Mouse (Mus musculus) lung, embryonic 16.5 days (tissue): ENCODE results near the gene Amn1. TPM values are rescaled to one million over a fixed set of nuclear protein-coding genes. Genes with fewer than 3 reads are reported as not detected.
A peak's percentile ranks its signal among the peaks of the same experiment; 100 is the strongest.

Source experiments
- ATAC-seq: fragments of 200-750 bp; cut with Nextera tagmentation; 2 replicates; pipeline ENCODE4 v1.8.0; 2017; ENCODE audit warnings: low read depth, mild to moderate bottlenecking, moderate library complexity
- H3K27ac ChIP-seq: fragments of 300-500 bp; sonication (generic); 2 replicates; pipeline ENCODE4 v1.5.1; 2014; ENCODE audit warnings: mild to moderate bottlenecking, control low read depth, low read length
- H3K27me3 ChIP-seq: fragments of 300-500 bp; sonication (generic); 2 replicates; pipeline ENCODE4 v1.6.1; 2014; ENCODE audit warnings: low read depth, low read length, mixed read lengths; ENCODE audit not compliant: control insufficient read depth, insufficient read depth
- H3K36me3 ChIP-seq: fragments of 300-500 bp; sonication (generic); 2 replicates; pipeline ENCODE4 v1.6.1; 2014; ENCODE audit warnings: low read length; ENCODE audit not compliant: control insufficient read depth, insufficient read depth
- H3K4me1 ChIP-seq: fragments of 300-500 bp; sonication (generic); replicated peaks from 2 replicates; pipeline ENCODE4 v1.6.1; 2014; ENCODE audit warnings: low read length, mixed read lengths; ENCODE audit not compliant: control insufficient read depth, insufficient read depth
- H3K4me2 ChIP-seq: fragments of 300-500 bp; sonication (generic); 2 replicates; pipeline ENCODE4 v1.6.1; 2014; ENCODE audit warnings: low read depth, low read length, control low read depth
- H3K4me3 ChIP-seq: fragments of 300-500 bp; sonication (generic); 2 replicates; pipeline ENCODE4 v1.5.1; 2014; ENCODE audit warnings: mild to moderate bottlenecking, low read length, control low read depth
- H3K9ac ChIP-seq: fragments of 300-500 bp; sonication (generic); 2 replicates; pipeline ENCODE4 v1.6.1; 2014; ENCODE audit warnings: low read length, control low read depth
- H3K9me3 ChIP-seq: fragments of 300-500 bp; sonication (generic); 2 replicates; pipeline ENCODE4 v1.6.1; 2016; ENCODE audit warnings: low read length; ENCODE audit not compliant: control insufficient read depth
- WGBS: fragments of 180-500 bp; shearing (Covaris S2); extraction: QIAGEN DNeasy Blood & Tissue Kit; methylation state at CpG from one replicate; pipeline ENCODE4 v1.1.7; 2014; 5-methylcytosine and 5-hydroxymethylcytosine counted together
- polyA plus RNA-seq: library from polyadenylated mRNA; unstranded; fragments of >200 nt; fragmentation: Nextera tagmentation; extraction: Ambion mirVana; gene quantifications from 2 replicates; pipeline ENCODE4 v1.2.1, GENCODE M21; 2015

Gene Amn1
- polyA plus RNA-seq, 1 experiment from 2014 or later: 25.9 TPM

- H3K4me2 ChIP-seq: peak overlapping the region; percentile 66
- H3K4me3 ChIP-seq: peak overlapping the region; percentile 67
- WGBS: 2% methylated on average over 36 of the region's 36 CpGs
- ATAC-seq: peak; percentile 98
- peaks cover 10% of the 10 kb centered on the region; the same call in 1 of the 2 replicates for H3K36me3 ChIP-seq
- H3K4me1 ChIP-seq: peaks cover 5% of the 10 kb centered on the region; the same call in 1 of the 2 replicates
- H3K9ac ChIP-seq: peak overlapping the region; percentile 79
- H3K27ac ChIP-seq: peak overlapping the region; percentile 77
- H3K9me3 ChIP-seq: no peaks in the 10 kb centered on the region
- no peaks in the 10 kb centered on the region for H3K27me3 ChIP-seq
Measured at GRCm38 (mm10) chr6:149141393-149142173, 46.9 kb downstream of the Amn1 start.

GRCm38 (mm10) chr6:149139471-149139870 is 49.0 kb downstream of the Amn1 start, which contains the start of gene Etfbkmt:
Gene Etfbkmt (plus strand): TSS chr6:149139849.
- Histone ChIP-seq H3K4me2 (no peak within 1 kb of the TSS), H3K27ac (no peak within 1 kb of the TSS), H3K4me3 (no peak within 1 kb of the TSS), H3K36me3 (peaks cover 5% of the 10 kb centered on the region; the same call in 1 of the 2 replicates), H3K9ac (no peak within 1 kb of the TSS), H3K27me3 (no peaks in the 10 kb centered on the region), H3K4me1 (peaks cover 5% of the 10 kb centered on the region; the same call in 1 of the 2 replicates), H3K9me3 (no peaks in the 10 kb centered on the region)
- no peak for ATAC-seq
- WGBS: 63% methylated on average over 1 of the region's 1 CpGs

- H3K4me2 ChIP-seq: no peak overlapping the region
- no peaks in the 10 kb centered on the region for H3K9me3 ChIP-seq
- H3K36me3 ChIP-seq: peaks cover under 1% of the 10 kb centered on the region; the same call in 1 of the 2 replicates
- no peak overlapping the region for H3K27ac ChIP-seq
- H3K9ac ChIP-seq: no peak overlapping the region
- no peak overlapping the region for H3K4me3 ChIP-seq
- 78% methylated on average over 3 of the region's 3 CpGs for WGBS
- no peaks in the 10 kb centered on the region for H3K27me3 ChIP-seq
- no peak for ATAC-seq
- H3K4me1 ChIP-seq: peaks cover 5% of the 10 kb centered on the region; the same call in 1 of the 2 replicates
Measured at GRCm38 (mm10) chr6:149139011-149139410, 49.5 kb downstream of the Amn1 start.

- Histone ChIP-seq H3K36me3 (no peaks in the 10 kb centered on the region), H3K27me3 (no peaks in the 10 kb centered on the region), H3K27ac (no peak overlapping the region), H3K9ac (no peak overlapping the region), H3K4me1 (peaks cover 5% of the 10 kb centered on the region; the same call in 1 of the 2 replicates), H3K9me3 (no peaks in the 10 kb centered on the region), H3K4me3 (no peak overlapping the region), H3K4me2 (no peak overlapping the region)
- no peak for ATAC-seq
- 44% methylated on average over 2 of the region's 2 CpGs for WGBS
Measured at GRCm38 (mm10) chr6:149137936-149138335, 50.6 kb downstream of the Amn1 start.

- no peak overlapping the region for H3K4me2 ChIP-seq
- WGBS: 69% methylated on average over 6 of the region's 6 CpGs
- ATAC-seq: no peak
- no peak overlapping the region for H3K9ac ChIP-seq
- H3K27me3 ChIP-seq: no peaks in the 10 kb centered on the region
- no peak overlapping the region for H3K27ac ChIP-seq
- H3K4me3 ChIP-seq: no peak overlapping the region
- no peaks in the 10 kb centered on the region for H3K9me3 ChIP-seq
- H3K36me3 ChIP-seq: no peaks in the 10 kb centered on the region
- H3K4me1 ChIP-seq: no peaks in the 10 kb centered on the region
Measured at GRCm38 (mm10) chr6:149135631-149136030, 52.9 kb downstream of the Amn1 start.

GRCm38 (mm10) chr6:149134391-149135150 is 53.9 kb downstream of the Amn1 start:
- no peaks in the 10 kb centered on the region for H3K36me3 ChIP-seq
- no peak overlapping the region for H3K4me2 ChIP-seq
- no peaks in the 10 kb centered on the region for H3K27me3 ChIP-seq
- no peak for ATAC-seq
- no peak overlapping the region for H3K27ac ChIP-seq
- H3K4me1 ChIP-seq: no peaks in the 10 kb centered on the region
- H3K9ac ChIP-seq: 0 out of 2 replicates have a peak overlapping the region, but pooled peaks have one; percentile 8
- 24% methylated on average over 5 of the region's 5 CpGs for WGBS
- no peaks in the 10 kb centered on the region for H3K9me3 ChIP-seq
- no peak overlapping the region for H3K4me3 ChIP-seq

- H3K4me1 ChIP-seq: no peaks in the 10 kb centered on the region
- no peaks in the 10 kb centered on the region for H3K9me3 ChIP-seq
- H3K27me3 ChIP-seq: no peaks in the 10 kb centered on the region
- ATAC-seq: 0 out of 2 replicates have a peak, but pooled peaks have one; percentile 67
- 23% methylated on average over 5 of the region's 5 CpGs for WGBS
- H3K36me3 ChIP-seq: no peaks in the 10 kb centered on the region
- no peak overlapping the region for H3K9ac ChIP-seq
- H3K4me2 ChIP-seq: no peak overlapping the region
- no peak overlapping the region for H3K4me3 ChIP-seq
- H3K27ac ChIP-seq: no peak overlapping the region
Measured at GRCm38 (mm10) chr6:149132311-149133077, 56.0 kb downstream of the Amn1 start.

- Histone ChIP-seq H3K4me2 (no peak overlapping the region), H3K4me3 (no peak overlapping the region), H3K36me3 (no peaks in the 10 kb centered on the region), H3K27me3 (no peaks in the 10 kb centered on the region), H3K9ac (no peak overlapping the region), H3K9me3 (no peaks in the 10 kb centered on the region), H3K27ac (no peak overlapping the region), H3K4me1 (no peaks in the 10 kb centered on the region)
- no peak for ATAC-seq
- 26% methylated on average over 3 of the region's 3 CpGs for WGBS
Measured at GRCm38 (mm10) chr6:149131111-149131510, 57.4 kb downstream of the Amn1 start.
